Mouse (Mus musculus) layer of hippocampus, adult 18-20 months (tissue): ENCODE results near the gene Platr17. TPM values are rescaled to one million over a fixed set of nuclear protein-coding genes. Genes with fewer than 3 reads are reported as not detected.
A peak's percentile ranks its signal among the peaks of the same experiment; 100 is the strongest.

ENCODE experiments used
- DNase-seq, 2 experiments: peaks; one replicate each; pipeline ENCODE4 v3.0.0; 2022; ENCODE audit warnings: low spot score in 2 of 2
- total RNA-seq, 2 experiments: library from RNA; stranded (reverse); gene quantifications; 2 replicates each; pipeline ENCODE4 v1.2.3; 2021

Platr17 gene
- total RNA-seq, 2 experiments from 2014 or later, result 0.42 TPM; not detected in 1

DNA sequence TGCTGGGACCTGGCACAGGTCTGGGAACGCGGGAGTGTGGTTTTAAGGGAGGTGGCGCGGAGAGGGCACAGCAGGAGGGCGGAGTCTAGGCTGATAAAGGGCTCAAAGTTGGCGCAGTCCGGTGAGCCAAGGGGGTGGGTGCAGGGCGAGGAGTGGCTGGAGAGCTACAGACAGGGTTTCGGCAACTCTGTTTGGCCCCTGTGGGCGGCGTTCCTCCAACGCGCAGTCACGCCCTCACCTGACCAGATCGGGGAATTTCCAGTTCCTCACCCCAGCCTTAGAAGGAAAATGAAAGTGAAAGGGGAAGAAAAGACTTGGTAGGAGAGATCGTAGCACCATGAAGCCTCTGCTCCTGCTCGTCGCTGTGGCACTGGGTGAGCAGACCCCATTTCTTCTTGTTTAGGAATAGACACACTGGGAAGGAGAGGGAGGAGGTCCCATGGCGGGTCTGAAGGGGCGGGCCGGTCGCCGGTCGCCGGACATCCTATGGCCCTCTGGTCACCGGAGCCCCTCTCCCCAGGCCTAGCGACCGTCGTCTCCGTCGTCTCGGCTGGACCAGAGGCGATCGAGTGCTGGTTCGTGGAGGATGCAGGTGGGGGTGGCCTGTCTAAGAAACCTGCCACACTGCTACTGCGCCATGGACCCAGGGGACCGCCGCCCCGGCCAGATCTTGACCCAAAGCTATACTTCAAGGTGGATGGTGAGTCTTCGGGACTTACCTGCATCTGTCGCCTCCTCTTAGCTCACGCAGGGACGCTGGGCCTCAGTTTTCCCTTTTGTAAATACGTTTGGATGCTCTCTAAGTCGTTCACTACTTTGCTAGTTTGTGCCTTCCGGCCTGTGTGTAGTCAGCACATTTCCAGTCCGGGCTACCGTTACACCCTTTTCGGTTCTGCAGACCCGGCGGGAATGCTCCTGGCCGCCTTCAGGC, 14.7 kb downstream of the Platr17 start:
- DNase-seq, result peak in 1 of 2 experiments; percentile 54

DNA sequence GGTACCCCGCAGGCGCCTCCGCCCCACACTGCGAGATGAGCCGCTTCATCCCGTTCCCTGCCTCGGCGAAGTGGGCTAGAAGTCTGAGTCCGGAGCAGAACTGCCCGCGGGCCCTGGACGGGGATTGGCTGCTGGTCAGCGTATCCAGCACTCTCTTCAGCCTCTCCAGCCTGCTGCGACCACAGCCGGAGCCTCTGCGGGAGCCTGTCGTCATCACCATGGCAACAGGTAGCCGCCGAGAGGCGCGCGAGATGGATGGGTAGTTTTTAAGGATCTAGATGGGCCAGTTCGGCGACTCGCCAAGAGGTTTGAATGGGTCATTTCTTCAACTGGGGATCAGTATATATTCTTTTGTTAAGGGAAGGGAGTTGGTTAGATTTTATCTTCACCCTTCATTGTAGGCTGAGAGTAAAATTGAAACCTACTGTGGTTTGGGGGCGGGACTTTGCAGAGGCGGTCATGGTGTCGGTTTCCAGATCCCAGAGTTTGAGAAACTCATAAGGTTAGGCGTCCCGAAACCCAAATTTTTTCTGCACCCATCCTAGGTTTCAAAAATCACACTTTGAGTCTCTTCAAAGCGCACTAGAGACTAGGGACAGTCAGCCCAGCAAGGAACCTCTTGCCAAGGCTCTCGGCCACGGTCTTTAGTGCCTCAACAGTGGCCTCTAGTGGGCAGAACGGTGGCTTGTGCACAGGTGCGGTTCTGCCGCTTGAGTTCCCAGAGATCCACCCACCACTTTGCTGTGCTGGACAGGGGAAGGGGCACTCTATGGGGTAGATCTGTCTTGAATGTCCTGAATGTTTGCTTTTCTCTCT, 15.6 kb downstream of the Platr17 start:
- DNase-seq, result peak in 1 of 2 experiments; percentile 88

DNA sequence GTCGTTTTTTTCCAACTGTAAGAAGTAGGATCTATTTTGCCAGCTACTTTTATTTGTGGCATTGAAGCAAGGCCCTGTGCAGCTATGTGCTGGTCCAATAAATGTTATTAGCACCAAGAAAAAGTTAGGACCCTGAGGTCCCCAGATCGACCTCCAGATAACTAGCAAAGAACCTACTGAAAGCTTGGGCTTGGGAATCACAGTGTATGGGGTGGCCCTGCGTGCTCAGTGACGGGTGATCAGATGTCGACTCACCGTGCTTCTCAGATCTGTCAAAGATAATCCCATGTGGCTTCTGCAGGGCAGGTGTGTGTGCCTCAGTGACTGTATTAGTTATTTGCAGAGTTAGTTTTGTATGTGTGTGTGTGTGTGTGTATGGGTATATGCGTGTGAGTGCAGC, 16.4 kb downstream of the Platr17 start:
- DNase-seq, result no peak

DNA sequence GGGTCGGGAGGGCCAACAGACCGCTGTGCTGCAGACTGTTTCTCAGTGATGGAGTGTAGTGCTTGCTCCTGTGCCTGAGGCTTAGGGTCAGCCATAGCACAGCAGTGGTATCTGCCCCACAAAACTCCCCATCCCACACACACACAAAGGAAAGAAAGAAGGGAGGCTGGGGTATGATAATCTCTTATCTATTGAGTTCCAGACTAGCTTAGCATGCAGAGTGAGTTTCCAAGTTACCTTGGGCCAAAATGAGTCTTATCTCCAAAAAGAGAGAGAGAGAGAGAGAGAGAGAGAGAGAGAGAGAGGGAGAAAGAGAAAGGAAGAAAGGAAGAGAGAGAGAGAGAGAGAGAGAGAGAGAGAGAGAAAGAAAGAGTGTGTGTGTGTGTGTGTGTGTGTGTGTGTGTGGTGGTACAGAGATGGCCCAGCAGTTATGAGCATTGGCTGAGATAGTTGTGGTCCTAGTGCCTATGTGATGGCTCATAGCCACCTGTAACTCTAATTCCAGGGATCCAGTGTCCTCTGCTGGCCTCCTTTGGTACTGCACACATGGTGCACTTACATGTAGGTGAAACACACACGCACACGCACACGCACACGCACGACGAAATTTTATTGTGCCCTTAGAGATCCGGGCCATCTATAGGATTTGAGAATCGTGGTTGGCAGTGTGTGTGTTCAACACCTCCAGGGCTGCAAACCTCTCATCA, 19.8 kb downstream of the Platr17 start:
- no peak for DNase-seq

- no peak for DNase-seq
Measured at GRCm38 (mm10) chr17:33925406-33926116, 20.6 kb downstream of the Platr17 start.

DNA sequence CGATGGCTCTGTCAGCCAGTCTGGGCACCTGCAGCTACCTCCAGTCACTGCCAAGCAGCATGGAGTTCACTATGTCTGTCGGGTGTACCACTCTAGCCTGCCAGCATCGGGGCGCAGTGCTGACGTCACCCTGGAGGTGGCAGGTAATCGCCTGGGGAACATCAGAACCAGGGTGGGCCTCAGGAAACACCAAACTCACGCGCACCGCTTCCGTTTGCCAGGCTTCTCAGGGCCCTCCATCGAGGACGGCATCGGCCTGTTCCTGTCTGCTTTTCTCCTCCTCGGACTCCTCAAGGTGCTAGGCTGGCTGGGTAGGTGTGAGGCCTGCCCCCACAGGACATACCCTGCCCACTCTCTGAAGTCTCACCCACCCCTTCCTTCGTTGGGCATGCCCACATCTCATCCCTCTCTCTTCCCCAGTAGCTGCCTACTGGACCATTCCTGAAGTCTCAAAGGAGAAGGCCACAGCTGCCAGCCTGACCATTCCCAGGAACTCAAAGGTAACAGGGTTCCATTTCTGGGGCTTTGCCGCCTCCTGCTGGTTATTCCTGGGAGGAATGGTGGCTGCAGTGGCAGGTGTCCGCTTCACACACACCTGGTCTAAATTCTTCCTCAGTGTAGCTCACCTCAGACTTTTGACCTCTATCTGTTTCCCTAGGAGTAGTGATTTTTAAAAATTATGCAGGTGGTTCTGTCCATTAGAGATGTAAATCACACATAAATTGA, 21.4 kb downstream of the Platr17 start:
- DNase-seq, result no peak

DNA sequence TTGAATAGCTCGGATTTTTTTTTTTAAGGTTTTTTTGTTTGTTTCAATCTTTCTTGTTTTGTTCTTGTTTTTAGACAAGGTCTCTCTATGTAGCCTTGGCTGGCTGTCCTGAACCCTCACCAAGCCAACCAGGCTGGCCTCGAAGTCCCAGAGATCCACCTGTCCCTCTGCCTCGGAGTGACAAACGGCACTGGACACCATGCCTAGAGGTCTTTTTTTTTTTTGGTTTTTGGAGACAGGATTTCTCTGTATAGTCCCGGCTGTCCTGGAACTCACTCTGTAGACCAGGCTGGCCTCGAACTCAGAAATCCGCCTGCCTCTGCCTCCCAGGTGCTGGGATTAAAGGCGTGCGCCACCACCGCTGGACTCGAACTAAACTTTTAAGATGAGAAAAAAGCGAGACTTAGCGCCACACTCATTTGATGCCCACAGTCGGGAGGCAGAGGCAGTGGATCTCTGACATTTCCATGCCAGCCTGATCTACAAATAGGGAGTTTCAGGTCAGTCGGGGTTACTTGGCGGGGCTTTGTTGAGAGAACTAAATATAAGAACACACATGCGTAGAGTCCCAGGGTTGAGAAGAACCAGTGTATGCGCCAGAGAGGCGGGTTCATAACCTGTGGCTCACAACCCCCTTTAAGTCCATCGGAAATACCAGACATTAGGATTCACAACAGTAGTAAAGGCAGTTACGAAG, 23.5 kb downstream of the Platr17 start:
- DNase-seq, result no peak

GRCm38 (mm10) chr17:33929371-33930279, 24.7 kb downstream of the Platr17 start, which contains the start of gene Rgl2:
Gene Rgl2 (plus strand): TSS chr17:33929543.
- DNase-seq, result peak; percentile 91 to 94

DNA sequence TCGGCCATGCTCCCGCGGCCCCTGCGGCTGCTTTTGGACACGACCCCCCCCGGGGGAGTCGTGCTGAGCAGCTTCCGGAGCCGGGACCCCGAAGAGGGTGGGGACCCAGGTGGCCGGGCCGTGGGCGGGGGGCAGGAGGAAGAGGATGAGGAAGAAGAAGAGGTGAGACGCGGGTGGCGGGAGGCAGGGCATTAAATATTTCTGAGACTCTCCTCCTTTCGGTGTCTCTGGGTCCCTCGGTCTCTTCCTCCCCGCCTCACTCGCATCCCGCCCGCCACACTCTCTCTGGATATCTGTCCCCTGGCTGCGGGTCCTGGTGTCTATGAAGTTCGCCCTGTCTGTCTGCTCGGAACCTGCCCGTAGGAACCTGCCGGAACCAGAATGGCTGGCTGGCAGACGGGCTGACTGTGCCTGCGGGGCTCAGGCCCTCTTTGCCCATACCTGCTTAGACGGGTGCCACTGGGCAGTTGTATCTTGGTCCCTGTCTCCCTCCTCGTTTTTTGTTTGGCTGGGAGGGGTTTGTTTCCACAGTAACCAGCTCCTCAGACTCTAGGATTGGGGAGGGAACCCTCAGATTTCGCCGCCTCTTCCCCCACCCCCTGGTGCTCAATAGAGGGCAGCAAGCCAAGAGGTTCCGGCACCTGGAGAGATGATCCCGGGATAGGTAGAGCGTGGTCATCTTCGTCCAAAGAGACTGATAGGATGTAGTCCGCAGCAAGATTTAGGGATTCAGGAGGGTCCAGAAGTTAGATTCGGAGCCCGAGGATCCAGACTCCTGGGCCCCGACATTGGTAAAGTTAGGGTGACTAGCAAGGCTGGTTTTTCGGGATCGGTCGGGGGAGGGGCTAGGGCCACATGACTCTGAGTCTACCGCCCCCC, 25.6 kb downstream of the Platr17 start:
- DNase-seq, result peak in 1 of 2 experiments; percentile 83

GRCm38 (mm10) chr17:33931159-33931866, 26.4 kb downstream of the Platr17 start:
- DNase-seq, result no peak

- no peak for DNase-seq
Measured at GRCm38 (mm10) chr17:33931947-33932346, 27.0 kb downstream of the Platr17 start.

DNA sequence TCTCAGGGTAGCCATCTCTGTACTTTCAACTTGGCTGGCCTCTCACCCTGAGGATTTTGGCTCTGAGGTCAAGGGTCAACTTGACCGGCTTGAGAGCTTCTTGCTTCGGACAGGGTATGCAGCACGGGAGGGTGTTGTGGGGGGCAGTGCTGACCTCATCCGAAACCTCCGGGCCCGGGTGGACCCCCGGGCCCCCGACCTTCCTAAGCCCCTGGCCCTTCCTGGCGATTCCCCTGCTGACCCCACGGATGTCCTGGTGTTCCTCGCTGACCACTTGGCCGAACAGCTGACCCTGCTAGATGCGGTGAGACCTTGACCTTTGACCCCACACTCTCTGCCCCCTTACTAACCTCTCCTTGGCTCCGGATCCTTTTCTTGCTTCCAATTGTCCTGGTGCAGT, 27.5 kb downstream of the Platr17 start:
- DNase-seq, result no peak

DNA sequence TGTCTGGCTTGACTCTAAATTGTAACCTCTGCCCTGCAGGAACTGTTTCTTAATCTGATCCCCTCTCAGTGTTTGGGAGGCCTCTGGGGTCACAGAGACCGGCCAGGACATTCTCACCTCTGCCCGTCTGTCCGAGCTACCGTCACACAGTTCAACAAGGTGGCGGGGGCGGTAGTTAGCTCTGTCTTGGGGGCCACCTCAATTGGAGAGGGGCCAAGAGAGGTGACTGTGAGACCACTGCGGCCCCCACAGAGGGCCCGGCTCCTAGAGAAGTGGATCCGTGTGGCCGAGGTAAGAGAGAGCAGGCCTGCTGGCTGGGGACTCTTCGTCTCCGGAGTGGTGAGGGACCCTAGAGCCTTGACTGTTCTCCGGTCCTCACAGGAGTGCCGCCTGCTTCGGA, 28.0 kb downstream of the Platr17 start:
- no peak for DNase-seq

DNA sequence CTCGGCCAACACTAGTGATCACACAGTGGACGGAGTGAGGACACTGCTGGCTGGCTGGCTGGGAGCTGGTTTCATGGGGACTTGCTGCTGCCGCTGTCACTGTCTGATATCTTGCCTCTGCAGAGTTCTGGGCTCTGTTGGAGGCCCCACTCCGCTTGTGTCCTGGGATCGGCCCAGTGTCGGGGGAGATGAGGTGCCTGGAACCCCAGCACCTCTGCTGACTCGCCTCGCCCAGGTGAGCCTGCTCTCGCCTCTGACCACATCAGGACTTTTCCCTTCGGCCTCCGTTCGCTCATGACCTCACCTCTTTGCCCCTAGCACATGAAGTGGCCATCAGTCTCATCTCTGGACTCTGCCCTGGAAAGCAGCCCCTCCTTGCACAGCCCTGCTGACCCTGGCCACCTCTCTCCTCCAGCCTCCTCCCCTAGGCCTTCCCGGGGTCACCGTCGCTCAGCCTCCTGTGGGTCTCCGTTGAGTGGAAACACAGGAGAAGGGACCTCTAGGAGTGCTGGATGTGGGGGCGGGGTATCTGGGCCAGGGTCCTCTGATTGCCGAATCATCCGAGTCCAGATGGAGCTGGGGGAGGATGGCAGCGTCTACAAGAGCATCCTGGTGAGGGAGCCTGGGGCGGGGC, 30.6 kb downstream of the Platr17 start:
- no peak for DNase-seq

GRCm38 (mm10) chr17:33936993-33937392, 32.1 kb downstream of the Platr17 start:
- no peak for DNase-seq

DNA sequence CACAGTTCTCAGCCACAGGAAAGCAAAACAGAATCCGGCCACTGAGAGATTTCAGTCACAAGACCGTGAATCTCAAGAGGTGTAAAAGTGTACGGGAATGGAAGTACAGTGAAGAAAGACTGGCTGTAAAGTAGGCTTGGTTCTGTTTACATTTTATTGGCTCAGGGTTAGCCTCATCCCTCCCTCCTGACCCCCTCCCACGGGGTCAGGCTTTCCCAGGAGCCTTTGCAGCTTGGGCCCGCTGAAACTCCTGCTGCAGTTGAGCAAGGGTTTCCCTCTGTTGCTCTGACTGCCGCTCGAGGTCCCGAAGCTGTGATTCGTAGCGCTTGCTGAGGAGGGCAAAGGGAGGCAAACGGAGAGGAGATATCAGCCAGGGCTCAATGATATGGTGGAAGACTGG, 33.8 kb downstream of the Platr17 start:
- no peak for DNase-seq
